Mouse (Mus musculus) gastrocnemius, adult 8-10 months (tissue): ENCODE results near the gene Syngr4. TPM values are rescaled to one million over a fixed set of nuclear protein-coding genes. Genes with fewer than 3 reads are reported as not detected.
"Not testable (repeated sequence)": the region's sequence is repeated elsewhere in the genome, so short reads cannot be mapped to it uniquely, and the experiment has no call there.

Source experiments
- DNase-seq, 2 experiments: peaks; one replicate each; pipeline ENCODE4 v3.0.0; 2022; ENCODE audit warnings: low spot score in 2 of 2
- total RNA-seq, 4 experiments: library from RNA; stranded (reverse); gene quantifications; 2 replicates each; pipeline ENCODE4 v1.2.4; 2022

Gene Syngr4
- total RNA-seq, 4 experiments from 2014 or later: not detected

DNA sequence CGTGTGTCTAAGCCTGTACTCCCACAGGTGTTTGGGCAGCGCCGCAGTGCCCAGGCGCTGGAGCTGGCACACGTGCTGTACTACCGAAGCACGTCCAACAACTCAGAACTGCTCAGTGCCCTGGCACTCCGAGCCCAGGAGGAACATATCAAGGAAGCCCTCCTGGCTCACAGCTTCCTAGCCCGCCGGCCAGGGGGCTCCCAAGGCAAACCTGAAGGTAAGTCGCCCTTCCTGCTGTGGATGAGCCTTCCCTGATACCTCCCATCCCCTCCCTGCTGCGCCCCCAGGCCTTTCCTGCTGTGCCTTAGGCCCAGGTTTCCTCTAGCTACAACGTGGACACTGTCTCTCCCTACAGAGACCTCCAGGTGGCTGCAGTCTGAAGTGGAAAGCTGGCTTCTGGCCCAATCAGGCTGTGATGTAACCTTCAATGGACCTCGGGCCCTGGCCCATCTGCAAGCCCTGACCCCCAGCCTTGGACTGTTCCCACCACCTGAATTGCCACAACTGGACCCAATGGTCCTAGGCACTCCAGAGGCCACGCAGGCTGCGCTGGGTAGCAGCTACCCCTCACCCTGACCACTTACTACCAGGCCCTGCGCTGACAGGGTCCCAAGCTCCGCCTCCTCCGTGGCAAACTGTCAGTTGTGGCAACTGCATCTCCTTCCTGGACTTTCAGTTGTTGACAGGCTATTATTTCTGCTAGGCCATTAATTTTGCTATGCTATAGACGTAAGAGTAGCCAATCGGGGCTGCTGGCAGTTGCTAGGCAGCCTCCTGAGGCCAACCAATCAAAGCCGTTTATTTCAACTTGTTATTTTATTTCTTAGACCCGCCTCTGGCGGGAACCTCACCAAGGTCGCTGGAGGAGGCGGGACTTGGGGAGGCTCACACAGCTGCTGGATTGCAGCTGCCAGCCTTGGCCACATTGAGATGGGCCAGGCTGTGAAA, 19.8 kb upstream of the Syngr4 start:
- DNase-seq: peak; percentile 69 to 83

DNA sequence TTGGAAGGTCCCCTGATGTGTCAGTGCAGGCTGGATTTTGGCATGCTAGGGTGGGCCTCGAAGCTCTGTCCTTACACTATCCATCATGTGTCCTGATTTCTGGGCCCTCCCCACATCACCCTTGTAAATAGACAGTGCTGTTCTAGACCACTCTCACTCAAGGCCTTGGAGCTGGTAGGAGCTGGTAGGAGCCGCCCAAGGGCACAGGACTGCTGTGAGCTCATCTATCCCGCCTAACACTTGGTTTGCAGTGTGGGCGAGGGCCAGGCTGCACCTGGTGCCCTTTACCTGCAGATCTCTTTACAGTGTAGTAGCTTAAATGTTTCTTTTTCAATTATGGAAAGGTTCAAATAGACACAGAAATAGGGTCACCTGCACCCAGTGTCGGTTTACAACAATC, 18.5 kb upstream of the Syngr4 start:
- no peak for DNase-seq

DNA sequence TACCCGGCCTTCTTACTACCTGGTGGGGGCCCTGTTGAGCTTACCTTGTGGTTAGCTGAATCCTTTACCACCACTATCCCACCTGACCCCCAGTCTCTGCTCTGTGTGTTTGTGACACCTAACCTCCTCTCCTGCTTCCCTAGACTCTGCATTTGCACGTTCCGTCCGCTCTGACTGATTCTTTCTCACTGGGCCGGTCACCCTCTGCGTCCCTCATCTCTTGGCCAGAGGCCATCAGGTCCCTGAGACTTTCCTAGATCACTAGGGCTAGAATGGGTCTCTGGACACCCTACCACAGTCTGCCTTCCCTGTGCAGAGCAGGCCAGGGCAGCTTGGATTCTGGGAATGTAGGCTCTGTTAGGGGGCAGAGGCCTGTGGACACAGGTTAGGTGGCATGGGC, 17.6 kb upstream of the Syngr4 start:
- DNase-seq: no peak

DNA sequence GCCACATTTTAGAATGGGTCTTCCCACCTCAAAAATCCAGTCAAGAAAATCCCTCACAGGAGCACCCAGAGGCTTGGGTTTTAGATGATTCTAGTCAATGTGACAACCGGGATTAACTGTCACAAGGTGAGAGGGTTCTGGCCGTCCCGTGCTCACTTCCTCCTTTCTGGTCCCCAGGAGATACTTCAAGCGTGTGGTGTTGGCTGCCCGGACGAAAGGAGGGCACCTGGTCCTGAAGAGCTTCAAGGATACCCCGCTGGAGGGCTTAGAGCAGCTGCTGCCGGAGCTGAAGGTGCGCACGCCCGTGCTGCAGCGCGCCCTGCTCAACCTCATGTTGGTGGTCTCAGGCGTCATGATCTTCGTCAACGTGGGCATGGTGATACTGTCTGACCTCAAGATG, 12.6 kb upstream of the Syngr4 start:
- no peak for DNase-seq

DNA sequence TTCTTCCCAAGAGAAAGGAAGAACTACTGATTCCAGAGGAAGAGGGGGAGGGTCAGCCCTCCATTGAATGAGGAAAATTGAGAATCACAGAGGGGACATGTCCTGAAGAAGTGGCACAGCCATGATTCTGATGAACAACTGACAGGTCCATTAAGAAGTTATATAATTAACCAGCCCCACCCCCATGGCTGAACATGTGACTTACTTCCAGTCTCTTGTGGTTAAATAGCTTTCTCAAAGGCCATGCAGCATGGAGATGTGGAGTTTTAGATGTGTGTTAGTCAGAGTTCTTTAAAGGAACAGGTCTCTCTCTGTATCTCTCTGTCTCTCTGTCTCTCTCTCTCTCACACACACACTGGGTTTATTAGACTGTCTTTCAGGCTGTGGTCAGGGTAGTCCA, 11.9 kb upstream of the Syngr4 start:
- DNase-seq: no peak

DNA sequence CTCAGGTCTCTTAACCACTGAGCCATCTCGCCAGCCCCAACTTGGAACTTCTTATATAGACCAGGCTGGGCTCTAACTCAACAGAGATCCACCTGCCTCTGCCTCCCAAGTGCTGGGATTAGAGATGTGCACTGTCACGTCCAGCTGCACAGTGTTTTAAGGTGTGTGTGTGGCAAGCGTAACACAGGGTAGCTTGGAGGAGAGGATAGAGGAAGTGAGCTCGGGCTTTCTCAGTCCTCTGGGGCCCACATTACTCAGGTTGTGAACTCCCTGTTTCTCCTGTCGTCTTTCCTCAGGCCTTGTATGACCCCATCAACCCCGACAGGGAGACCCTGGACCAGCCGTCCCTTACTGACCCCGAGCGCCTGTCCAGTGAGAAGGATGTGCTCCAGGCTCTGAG, 10.1 kb upstream of the Syngr4 start:
- DNase-seq: no peak

DNA sequence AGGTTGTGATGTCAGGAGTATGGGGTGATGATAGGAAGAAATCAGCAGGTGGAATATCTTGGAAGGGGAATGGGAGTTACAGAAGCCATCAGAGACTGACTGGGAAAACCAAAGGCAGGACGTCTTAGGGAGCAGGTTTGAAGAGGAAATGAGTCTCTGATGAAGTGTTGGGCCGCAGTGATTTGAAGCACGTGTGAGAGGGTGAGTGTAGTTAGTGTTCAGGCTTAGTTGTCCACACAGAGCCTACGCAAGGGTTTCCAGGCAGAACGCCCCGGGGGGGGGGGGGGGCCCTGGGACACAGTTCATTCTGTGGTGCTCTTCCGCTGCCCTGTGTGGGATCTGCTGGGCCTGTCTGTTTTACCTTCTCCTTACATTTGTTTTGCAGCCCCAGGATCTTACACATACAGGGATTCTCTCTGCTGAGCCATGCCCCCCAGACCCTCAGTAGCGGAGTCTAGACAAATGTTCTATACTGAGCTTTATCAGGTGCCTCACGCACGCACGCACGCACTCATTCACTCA, 6.0 kb upstream of the Syngr4 start:
- no peak for DNase-seq

DNA sequence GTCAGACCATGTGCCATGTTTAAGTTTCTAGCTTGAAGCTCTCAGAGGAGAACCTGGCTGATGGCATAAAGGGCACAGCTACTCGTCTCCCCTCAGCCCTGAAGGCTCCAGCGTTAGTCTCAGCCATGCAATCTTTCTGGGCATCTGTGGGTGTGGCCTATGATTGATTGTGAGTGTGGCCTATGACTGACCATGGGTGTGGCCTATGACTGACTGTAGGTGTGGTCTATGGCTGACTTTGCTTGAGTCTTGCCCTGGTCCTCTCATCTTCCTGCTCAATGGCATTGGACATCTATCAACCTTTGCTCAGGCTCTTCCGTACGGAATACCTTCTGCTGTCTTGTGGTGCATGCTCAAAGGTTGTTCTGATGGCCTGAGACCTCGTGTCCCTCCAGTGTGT, 5.0 kb upstream of the Syngr4 start:
- no peak for DNase-seq

DNA sequence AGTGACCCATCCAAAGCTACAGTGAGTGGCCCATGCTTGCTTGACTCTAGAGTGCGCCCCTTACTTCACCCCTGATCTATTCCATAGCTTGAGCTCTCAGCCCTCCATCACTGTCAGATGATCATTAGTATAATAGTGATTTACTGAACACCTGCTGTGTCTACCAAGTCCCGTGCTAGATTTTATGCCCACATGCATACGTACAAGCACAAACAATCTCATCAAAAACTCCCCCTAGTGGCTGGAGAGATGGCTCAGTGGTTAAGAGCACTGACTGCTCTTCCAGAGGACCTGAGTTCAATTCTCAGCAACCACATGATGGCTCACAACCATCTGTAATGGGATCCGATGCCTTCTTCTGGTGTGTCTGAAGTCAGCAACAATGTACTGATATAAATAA, 1.6 kb upstream of the Syngr4 start:
- DNase-seq: not testable (repeated sequence)

DNA sequence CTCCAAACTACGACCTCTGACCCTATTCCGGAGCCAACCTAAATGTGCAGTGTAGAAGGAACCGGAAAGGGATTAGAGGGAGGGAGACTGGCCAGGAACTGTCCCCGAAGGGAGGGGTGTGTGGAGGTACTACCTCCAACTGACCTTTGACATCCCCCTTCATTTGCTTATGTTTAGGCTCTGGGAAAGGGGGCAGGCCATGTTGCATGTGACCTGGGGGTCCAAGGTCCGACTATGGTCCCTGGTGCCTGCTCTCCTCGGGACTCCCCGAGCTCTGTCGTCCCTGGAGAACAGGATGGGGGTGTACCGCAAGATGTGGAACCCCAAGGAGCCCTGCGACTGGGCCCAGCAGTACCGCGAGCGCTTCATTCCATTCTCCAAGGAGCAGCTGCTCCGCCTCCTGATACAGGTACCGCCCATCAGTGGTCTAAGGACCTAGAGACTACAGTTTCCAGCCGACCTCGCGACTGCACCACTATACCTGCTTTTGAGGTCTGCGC, 794 bp upstream of the Syngr4 start:
- DNase-seq: no peak

DNA sequence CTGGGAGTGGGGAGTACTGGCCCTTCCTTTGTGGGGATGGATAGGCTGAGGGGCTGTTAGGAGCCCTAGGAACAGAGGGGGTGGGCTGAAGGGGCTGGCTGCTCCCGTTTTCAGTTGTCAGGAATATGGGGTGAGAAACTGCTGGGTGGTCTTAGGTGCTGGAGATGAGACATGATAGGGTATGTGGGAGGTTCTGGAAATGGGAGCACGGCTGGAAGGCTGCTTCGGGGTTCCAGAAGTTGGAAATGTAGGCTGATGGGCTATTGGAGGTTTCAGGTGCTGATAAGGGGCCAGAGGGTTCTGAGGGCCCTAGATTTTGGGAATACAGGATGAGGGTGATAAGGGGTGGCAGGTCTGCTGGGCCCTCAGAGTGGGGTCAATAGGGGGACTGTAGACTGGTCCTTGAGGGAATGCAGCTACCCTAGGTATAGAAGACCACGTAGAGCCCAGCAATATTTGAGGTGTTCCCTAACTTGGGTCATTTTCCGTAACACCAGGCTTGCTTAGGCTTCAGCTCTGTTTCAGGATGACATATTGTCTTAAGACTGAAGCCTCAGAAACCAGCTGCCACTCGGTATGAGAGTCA, 490 bp downstream of the Syngr4 start:
- no peak for DNase-seq

DNA sequence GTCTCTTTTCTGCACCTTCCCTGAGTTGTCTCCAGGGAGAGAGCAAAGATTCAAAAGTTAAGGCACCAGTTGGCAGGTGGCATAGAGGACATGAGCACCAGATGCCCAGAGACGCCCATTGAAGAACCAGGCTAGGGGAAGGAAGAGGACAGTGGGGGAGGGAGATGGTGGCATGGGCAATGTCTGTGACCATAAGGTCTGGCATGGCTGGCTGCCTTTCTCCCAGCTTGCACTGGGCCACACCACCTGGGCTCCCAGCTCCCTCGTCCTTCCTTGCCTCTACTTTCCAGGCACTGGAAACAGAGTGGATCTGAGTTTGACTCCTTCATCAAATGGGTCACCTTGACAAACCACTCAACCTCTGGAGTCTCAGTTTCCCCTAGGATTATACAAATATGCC, 3.9 kb downstream of the Syngr4 start:
- DNase-seq: no peak

DNA sequence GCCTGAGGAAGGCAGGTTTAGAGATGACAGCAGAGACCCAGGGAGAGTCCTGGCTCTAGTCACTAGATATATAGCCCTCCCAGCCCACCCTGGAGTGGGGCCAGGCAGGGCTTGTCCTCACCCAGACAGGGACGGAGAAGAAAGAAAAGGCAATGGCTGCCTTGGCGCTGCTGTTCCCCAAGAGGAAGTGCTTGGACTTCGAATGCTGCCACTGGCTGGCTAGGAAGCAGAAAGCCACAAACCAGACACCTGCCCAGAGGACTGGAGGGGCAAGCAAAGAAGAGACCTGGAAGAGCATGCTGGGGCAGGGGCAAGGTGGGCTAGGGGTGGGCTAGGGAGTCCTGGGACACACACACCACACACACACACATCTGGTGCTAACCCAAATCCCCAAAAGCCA, 9.3 kb downstream of the Syngr4 start:
- DNase-seq: no peak

DNA sequence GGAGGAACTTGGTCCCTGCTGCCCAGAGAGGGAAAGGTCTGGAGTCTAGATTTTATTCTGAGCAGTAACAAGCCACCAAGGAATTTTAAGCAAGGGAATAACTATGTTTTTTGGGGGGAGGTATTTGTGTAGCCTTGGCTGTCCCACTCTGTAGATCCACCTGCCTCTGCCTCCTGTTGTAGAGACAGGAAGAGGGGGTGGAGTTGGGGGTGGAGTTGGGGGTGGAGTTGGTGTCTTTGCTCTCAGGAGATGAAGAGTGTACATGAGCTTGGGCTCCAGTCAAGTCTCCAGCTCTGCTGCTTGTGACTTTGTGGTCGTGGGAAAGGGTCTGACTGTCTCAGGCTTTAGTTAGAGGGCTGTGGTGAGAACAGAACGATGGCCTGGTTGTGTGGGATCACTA, 15.5 kb downstream of the Syngr4 start:
- no peak for DNase-seq

DNA sequence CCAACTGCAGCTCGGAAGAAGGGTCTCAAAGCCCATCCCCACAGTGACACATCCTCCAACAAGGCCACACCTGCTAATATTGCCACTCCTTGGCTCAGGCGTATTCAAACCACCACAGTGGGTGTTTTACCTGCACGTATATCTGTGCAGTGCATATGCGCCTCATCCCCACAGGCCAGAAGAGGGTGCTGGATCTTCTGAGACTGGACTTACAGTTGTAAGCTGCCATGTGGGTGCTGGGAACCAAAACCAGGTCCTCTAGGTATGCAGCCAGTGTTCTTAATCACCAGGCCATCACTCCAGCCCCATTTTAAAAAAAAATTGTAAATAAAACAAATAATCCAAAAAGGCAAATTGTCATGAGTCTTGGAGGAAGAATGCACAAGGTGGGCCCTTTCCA, 16.0 kb downstream of the Syngr4 start:
- DNase-seq: no peak

DNA sequence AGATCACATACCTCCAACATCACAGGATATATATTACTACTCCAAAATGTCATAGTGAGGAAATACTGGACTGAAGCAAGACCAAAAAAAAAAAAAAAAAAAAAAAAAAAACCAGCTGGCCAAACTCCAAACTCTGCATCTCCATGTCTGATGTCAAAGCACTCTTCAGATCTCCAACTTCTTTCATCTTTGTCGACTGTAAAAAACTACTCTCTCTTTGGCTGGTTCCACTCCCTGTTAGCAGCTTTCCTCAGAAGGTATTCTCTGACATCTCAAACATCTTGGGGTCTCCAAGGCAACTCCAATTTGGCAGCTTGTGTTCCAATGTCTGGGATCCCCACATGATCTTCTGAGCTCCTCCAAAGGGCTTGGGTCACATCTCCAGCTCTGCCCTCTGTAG, 18.2 kb downstream of the Syngr4 start, which contains the start of gene Grin2d:
TSS of gene Grin2d (minus strand) at position 101 of the 400 bp plus-strand sequence.
- DNase-seq: not testable (repeated sequence)

DNA sequence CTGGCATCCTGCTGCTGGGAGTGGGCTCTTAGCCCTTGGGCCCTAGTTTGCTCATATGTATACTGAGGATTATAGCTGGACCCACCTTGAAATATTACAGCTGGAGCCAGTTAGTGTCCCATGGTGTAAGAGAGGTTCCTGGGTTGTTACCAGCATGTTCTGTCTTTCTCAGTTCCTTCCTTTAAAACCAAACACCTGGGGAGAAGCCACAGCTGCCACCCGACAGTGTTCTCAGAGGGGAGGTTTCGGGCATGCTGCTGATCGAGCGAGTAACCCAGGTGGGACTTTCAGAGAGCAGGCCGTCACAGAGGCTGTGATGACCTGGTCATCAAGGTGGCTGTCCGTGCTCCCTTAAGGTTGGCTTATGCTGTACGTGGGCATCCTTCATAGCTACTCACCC, 19.6 kb downstream of the Syngr4 start:
- no peak for DNase-seq

DNA sequence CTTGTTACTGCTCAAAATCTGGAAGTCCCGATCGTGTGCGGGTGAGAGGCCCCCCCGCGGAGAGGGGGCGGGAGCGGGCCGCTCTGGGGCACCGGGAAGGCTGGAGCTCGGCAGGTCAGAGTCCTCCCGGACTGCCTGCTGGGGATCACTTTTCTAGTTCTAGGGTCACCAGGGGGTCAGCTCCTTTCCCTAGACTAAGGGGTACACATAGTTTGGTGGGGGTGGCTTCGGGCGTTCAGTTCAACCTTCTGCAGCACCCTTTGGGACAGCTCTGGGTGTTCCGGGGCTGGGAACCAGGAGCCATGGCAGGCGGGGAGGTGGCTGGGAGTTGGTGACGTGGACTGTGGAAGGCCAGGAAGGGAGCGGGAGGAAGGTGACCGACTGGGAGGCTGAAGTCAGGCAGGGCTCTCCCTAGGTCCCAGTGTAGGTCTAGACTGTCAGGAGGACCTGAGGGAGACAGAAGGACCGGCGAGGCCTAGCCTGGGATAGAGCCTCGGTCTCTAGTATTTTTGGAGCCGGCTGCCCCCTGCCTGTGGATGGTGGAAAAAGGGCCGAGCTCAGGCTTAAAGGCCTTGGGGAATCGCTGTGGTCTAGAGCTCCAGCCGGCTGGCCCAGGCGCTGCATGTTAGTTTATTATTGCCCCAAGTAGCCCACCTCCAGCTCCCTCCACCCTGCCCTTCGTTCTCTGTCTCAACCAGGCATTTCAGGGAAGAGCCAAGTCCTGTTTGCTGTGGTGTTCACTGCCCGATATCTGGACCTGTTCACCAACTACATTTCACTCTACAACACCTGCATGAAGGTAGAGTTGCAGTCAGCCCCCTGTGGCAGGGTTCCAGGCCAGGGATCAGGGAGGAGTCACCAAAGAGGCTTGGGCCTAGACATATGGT, 23.2 kb downstream of the Syngr4 start:
- DNase-seq: peak in 1 of 2 experiments; percentile 17

DNA sequence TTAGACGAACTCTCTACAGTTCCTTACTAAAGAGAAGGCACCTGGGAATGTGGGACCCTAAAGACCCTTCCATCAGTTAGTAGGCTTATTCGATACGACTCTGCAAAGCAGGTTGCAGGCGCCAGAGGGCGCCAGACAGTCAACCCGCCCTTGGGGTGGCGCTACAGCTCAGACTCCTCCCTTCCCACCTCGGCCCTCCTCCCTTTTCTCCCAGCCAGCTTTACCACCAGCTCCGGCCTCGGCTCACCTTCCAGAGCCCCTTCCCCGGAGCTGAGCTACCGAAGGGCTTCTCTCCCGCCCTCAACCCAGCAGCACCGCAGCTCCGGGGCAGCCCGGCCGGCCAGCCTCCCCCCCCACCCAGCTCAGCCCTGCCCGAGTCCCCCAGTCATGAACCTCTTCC, 23.9 kb downstream of the Syngr4 start, which contains the start of gene Kdelr1:
TSS of gene Kdelr1 (plus strand) at position 149 of the 400 bp plus-strand sequence.
- peak; percentile 73 to 82 for DNase-seq

DNA sequence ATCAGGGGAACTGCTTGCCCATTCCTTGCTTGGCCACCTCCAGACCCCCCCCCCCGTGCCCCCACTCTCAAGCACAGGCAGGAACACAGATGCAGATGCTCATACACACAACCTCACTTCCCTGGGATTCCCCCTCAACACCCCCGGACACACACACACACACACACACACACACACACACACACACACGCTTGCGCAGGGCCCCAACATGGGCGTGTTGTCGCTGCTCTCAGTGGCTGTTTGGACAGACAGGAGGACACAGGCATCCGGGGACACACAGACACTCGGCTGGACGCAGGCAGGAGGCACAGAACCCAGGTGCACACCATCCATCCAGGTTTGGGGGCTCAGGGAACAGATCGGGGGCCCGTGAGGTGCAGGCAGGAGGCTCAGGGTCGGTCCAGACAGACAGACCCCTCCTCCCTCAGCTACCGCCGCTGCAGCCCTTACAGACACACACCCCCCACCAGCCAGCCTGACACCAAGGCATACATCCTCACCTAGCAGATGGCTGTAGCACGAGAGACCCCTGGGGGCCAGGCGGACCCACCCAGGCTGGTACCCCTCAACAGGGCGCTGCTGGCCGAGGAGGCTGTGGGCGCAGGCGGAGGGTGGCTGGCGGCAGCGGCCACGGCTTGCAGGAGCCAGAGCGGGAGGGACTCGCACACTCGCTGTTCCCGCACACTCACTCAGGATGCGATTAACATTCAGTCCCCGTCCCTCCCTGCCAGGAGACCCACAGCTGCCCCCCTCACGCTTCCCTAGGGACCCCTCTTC, 26.0 kb downstream of the Syngr4 start:
- no peak for DNase-seq

DNA sequence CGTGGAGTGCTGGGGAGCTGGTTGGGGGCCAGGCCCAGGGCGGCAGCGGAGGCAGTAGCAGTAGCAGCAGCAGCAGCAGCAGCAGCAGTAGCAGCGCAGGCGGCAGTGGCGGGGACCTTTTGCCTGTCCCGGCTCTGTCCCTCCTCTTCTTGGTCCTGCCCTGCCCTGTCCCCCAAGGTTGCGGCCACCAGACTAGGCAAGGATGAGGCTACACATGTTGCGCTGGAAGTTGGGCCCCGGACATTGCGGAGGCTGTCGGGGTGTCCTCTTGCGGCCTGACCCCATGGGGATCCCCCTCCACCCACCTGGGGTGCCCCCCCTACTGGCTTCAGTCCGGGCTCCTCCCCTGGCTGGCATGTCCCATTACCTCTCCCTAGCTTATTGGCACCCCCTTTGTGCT, 26.7 kb downstream of the Syngr4 start:
- no peak for DNase-seq
